Mouse (Mus musculus) kidney, embryonic 14.5 days (tissue): Measurements from ENCODE around the gene Tmsb10. TPM values are rescaled to one million over a fixed set of nuclear protein-coding genes. Genes with fewer than 3 reads are reported as not detected.

Experiments used
- ATAC-seq: fragments of 200-750 bp; cut with Nextera tagmentation; 2 replicates; pipeline ENCODE4 v1.8.0; 2017; ENCODE audit warnings: moderate number of reproducible peaks, mild to moderate bottlenecking, moderate TSS enrichment, moderate library complexity; ENCODE audit not compliant: low FRiP score, low TSS enrichment
- H3K27ac ChIP-seq: fragments of 300-500 bp; sonication (generic); 2 replicates; pipeline ENCODE4 v1.5.1; 2014; ENCODE audit warnings: low read depth, mild to moderate bottlenecking, low read length, moderate library complexity, mixed read lengths
- H3K27me3 ChIP-seq: fragments of 300-500 bp; sonication (generic); 2 replicates; pipeline ENCODE4 v1.6.1; 2014; ENCODE audit warnings: mild to moderate bottlenecking, low read length; ENCODE audit not compliant: control insufficient read depth, insufficient read depth
- H3K36me3 ChIP-seq: fragments of 300-500 bp; sonication (generic); 2 replicates; pipeline ENCODE4 v1.6.1; 2014; ENCODE audit warnings: low read length, mixed read lengths; ENCODE audit not compliant: control insufficient read depth, insufficient read depth
- H3K4me1 ChIP-seq: fragments of 300-500 bp; sonication (generic); 2 replicates; pipeline ENCODE4 v1.6.1; 2014; ENCODE audit warnings: low read length, mixed read lengths; ENCODE audit not compliant: control insufficient read depth, insufficient read depth
- H3K4me2 ChIP-seq: fragments of 300-500 bp; sonication (generic); replicated peaks from 2 replicates; pipeline ENCODE4 v1.6.1; 2014; ENCODE audit warnings: low read depth, mild to moderate bottlenecking, low read length
- H3K4me3 ChIP-seq: fragments of 300-500 bp; sonication (generic); 2 replicates; pipeline ENCODE4 v1.5.1; 2014; ENCODE audit warnings: mild to moderate bottlenecking, low read length
- H3K9ac ChIP-seq: fragments of 300-500 bp; sonication (generic); 2 replicates; pipeline ENCODE4 v1.6.1; 2014; ENCODE audit warnings: low read depth, mild to moderate bottlenecking, low read length, moderate library complexity
- H3K9me3 ChIP-seq: fragments of 300-500 bp; sonication (generic); 2 replicates; pipeline ENCODE4 v1.6.1; 2016; ENCODE audit warnings: low read length; ENCODE audit not compliant: control insufficient read depth
- WGBS: fragments of 180-500 bp; shearing (Covaris S2); extraction: QIAGEN DNeasy Blood & Tissue Kit; methylation state at CpG from one replicate; pipeline ENCODE4 v1.1.7; 2014; 5-methylcytosine and 5-hydroxymethylcytosine counted together
- polyA plus RNA-seq: library from polyadenylated mRNA; unstranded; fragments of >200 nt; fragmentation: Nextera tagmentation; extraction: Ambion mirVana; gene quantifications from 2 replicates; pipeline ENCODE4 v1.2.1, GENCODE M21; 2014

Tmsb10 gene
- polyA plus RNA-seq, 1 experiment from 2014 or later: 2,275 TPM

GRCm38 (mm10) chr6:72959175-72959574 lies 627 bp upstream of the Tmsb10 start:
- Histone ChIP-seq H3K27ac (0 out of 2 replicates have a peak overlapping the region, but pooled peaks have one; percentile 87), H3K27me3 (no peaks in the 10 kb centered on the region), H3K36me3 (no peaks in the 10 kb centered on the region), H3K4me3 (peak overlapping the region; percentile 81), H3K4me1 (peaks cover 33% of the 10 kb centered on the region), H3K9me3 (no peaks in the 10 kb centered on the region), H3K9ac (peak overlapping the region; percentile 91; the same call in 1 of the 2 replicates), H3K4me2 (peak overlapping the region; percentile 80)
- WGBS: 23% methylated on average over 4 of the region's 4 CpGs
- ATAC-seq: no peak

GRCm38 (mm10) chr6:72957676-72958641 lies 589 bp downstream of the Tmsb10 start:
- peak; percentile 87 for ATAC-seq
- Histone ChIP-seq H3K27me3 (no peaks in the 10 kb centered on the region), H3K9me3 (no peaks in the 10 kb centered on the region), H3K9ac (peak overlapping the region; percentile 91), H3K27ac (peak overlapping the region; percentile 87), H3K36me3 (no peaks in the 10 kb centered on the region), H3K4me1 (peaks cover 33% of the 10 kb centered on the region), H3K4me2 (peak overlapping the region; percentile 80), H3K4me3 (peak overlapping the region; percentile 81)
- WGBS: under 1% methylated on average over 75 of the region's 75 CpGs

GRCm38 (mm10) chr6:72957093-72957435 lies 1.5 kb downstream of the Tmsb10 start:
- H3K9me3 ChIP-seq: no peaks in the 10 kb centered on the region
- peak overlapping the region; percentile 80 for H3K4me2 ChIP-seq
- H3K27ac ChIP-seq: peak overlapping the region; percentile 26; the same call in 1 of the 2 replicates
- WGBS: 1% methylated on average over 13 of the region's 14 CpGs
- peak overlapping the region; percentile 81 for H3K4me3 ChIP-seq
- no peaks in the 10 kb centered on the region for H3K36me3 ChIP-seq
- no peaks in the 10 kb centered on the region for H3K27me3 ChIP-seq
- no peak for ATAC-seq
- H3K9ac ChIP-seq: peak overlapping the region; percentile 91
- peaks cover 26% of the 10 kb centered on the region; the same call in 1 of the 2 replicates for H3K4me1 ChIP-seq

GRCm38 (mm10) chr6:72956199-72957092 lies 2.1 kb downstream of the Tmsb10 start:
- Histone ChIP-seq H3K4me1 (peaks cover 19% of the 10 kb centered on the region; the same call in 1 of the 2 replicates), H3K9me3 (no peaks in the 10 kb centered on the region), H3K4me2 (peak overlapping the region; percentile 80), H3K27me3 (no peaks in the 10 kb centered on the region), H3K4me3 (peak overlapping the region; percentile 81), H3K27ac (peak overlapping the region; percentile 30; the same call in 1 of the 2 replicates), H3K36me3 (no peaks in the 10 kb centered on the region), H3K9ac (peak overlapping the region; percentile 91)
- 2% methylated on average over 15 of the region's 15 CpGs for WGBS
- ATAC-seq: peak; percentile 44; the same call in 1 of the 2 replicates

- 58% methylated on average over 8 of the region's 8 CpGs for WGBS
- no peaks in the 10 kb centered on the region for H3K27me3 ChIP-seq
- H3K9ac ChIP-seq: no peak overlapping the region
- peak overlapping the region; percentile 81; the same call in 1 of the 2 replicates for H3K4me3 ChIP-seq
- peak overlapping the region; percentile 14; the same call in 1 of the 2 replicates for H3K27ac ChIP-seq
- no peaks in the 10 kb centered on the region for H3K9me3 ChIP-seq
- peak overlapping the region; percentile 80; the same call in 1 of the 2 replicates for H3K4me2 ChIP-seq
- H3K4me1 ChIP-seq: peaks cover 16% of the 10 kb centered on the region; the same call in 1 of the 2 replicates
- ATAC-seq: no peak
- no peaks in the 10 kb centered on the region for H3K36me3 ChIP-seq
Measured at GRCm38 (mm10) chr6:72955517-72956198, 2.9 kb downstream of the Tmsb10 start.

GRCm38 (mm10) chr6:72954786-72955185 lies 3.8 kb downstream of the Tmsb10 start:
- H3K4me1 ChIP-seq: peaks cover 16% of the 10 kb centered on the region; the same call in 1 of the 2 replicates
- H3K36me3 ChIP-seq: no peaks in the 10 kb centered on the region
- H3K9ac ChIP-seq: no peak overlapping the region
- H3K4me2 ChIP-seq: no peak overlapping the region
- no peaks in the 10 kb centered on the region for H3K27me3 ChIP-seq
- no peak for ATAC-seq
- H3K9me3 ChIP-seq: no peaks in the 10 kb centered on the region
- no peak overlapping the region for H3K27ac ChIP-seq
- H3K4me3 ChIP-seq: no peak overlapping the region
- 72% methylated on average over 7 of the region's 7 CpGs for WGBS

GRCm38 (mm10) chr6:72952967-72953366 lies 5.6 kb downstream of the Tmsb10 start:
- no peaks in the 10 kb centered on the region for H3K27me3 ChIP-seq
- no peak overlapping the region for H3K4me3 ChIP-seq
- H3K4me2 ChIP-seq: no peak overlapping the region
- no peak overlapping the region for H3K27ac ChIP-seq
- WGBS: 70% methylated on average over 2 of the region's 2 CpGs
- no peak for ATAC-seq
- H3K9me3 ChIP-seq: no peaks in the 10 kb centered on the region
- no peak overlapping the region for H3K9ac ChIP-seq
- H3K4me1 ChIP-seq: peaks cover 12% of the 10 kb centered on the region; the same call in 1 of the 2 replicates
- no peaks in the 10 kb centered on the region for H3K36me3 ChIP-seq

GRCm38 (mm10) chr6:72952221-72952620 lies 6.3 kb downstream of the Tmsb10 start:
- H3K4me1 ChIP-seq: peaks cover 12% of the 10 kb centered on the region; the same call in 1 of the 2 replicates
- H3K36me3 ChIP-seq: no peaks in the 10 kb centered on the region
- no peaks in the 10 kb centered on the region for H3K27me3 ChIP-seq
- no peak for ATAC-seq
- H3K4me2 ChIP-seq: no peak overlapping the region
- no peak overlapping the region for H3K4me3 ChIP-seq
- H3K27ac ChIP-seq: no peak overlapping the region
- no peaks in the 10 kb centered on the region for H3K9me3 ChIP-seq
- WGBS: 58% methylated on average over 2 of the region's 2 CpGs
- H3K9ac ChIP-seq: no peak overlapping the region
